ENCODE assay signal across 8 mouse cellular contexts in the genomic region with DNA sequence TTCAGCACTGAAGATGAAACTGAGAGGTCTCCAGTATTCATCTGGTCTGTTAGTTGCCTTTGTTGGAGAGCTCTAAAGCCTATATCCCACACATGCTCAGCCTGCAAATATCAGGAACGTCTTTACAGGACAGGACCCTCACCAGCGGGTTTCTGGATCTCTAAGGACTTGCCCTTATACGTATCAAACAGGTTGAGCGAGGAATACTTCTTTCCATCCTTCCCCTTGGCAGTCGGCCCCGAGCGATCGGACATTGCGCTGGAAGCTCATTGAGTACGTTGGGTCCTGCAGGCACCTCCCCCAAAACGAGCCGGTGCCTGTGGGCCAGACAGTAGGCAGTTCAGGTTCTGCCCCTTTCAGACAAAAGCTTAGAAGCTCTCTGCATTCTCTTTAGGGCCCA. TPM values are rescaled to one million over a fixed set of nuclear protein-coding genes. Genes with fewer than 3 reads are reported as not detected.
DNase-seq lines count a peak whose midpoint lies in the region; ATAC-seq and TF ChIP-seq lines count a peak whose summit lies in the region.

No protein-coding gene starts in this region.

- H3K27ac ChIP-seq in limb, embryonic 11.5 days (replicated peaks; ENCODE audit: low read depth, low read length) = no peak overlapping the region
- H3K27ac ChIP-seq in midbrain, embryonic 15.5 days = peak overlapping the region; percentile 98; the same call in 1 of the 2 replicates

- H3K9me3 ChIP-seq in G1E (replicated peaks) = no peaks in the 10 kb centered on the region
- no peaks in the 10 kb centered on the region for H3K9me3 ChIP-seq in limb, embryonic 11.5 days (ENCODE audit: control insufficient read depth, low read length)
- no peaks in the 10 kb centered on the region for H3K9me3 ChIP-seq in midbrain, embryonic 15.5 days

- peaks cover 61% of the 10 kb centered on the region for H3K4me1 ChIP-seq in G1E (ENCODE audit: insufficient read depth, low read depth, low read length)
- H3K4me1 ChIP-seq in limb, embryonic 11.5 days (ENCODE audit: control insufficient read depth, insufficient read depth, low read length) = peaks cover 11% of the 10 kb centered on the region; the same call in 1 of the 2 replicates
- peaks cover 40% of the 10 kb centered on the region for H3K4me1 ChIP-seq in midbrain, embryonic 15.5 days

- H3K9ac ChIP-seq in limb, embryonic 11.5 days (ENCODE audit: low read length) = peak overlapping the region; percentile 24; the same call in 1 of the 2 replicates
- H3K9ac ChIP-seq in midbrain, embryonic 15.5 days = peak overlapping the region; percentile 100

- H3K4me3 ChIP-seq in G1E (ENCODE audit: low read depth, low read length) = peak overlapping the region; percentile 91
- peak overlapping the region; percentile 100 for H3K4me3 ChIP-seq in limb, embryonic 11.5 days (ENCODE audit: low read depth, low read length)
- H3K4me3 ChIP-seq in midbrain, embryonic 15.5 days = peak overlapping the region; percentile 97

- H3K4me2 ChIP-seq in limb, embryonic 11.5 days (ENCODE audit: low read depth, severe bottlenecking) = peak overlapping the region; percentile 96
- H3K4me2 ChIP-seq in midbrain, embryonic 15.5 days = peak overlapping the region; percentile 89

- TF ChIP-seq CTCF in G1E (IDR thresholded peaks at IDR 0.05; ENCODE audit: low read depth, low read length) = no peak

- intact Hi-C loops in heart, postnatal 10 days (cut with DNase I) = loop anchor here (2.0 to 5.0 kb wide), 2 partner anchors 26 to 35 kb away; a partner anchor contains a TSS

- ATAC-seq in G1E (ENCODE audit: extremely low read depth, insufficient number of reproducible peaks, low FRiP score, poor library complexity, severe bottlenecking) = no peak
- no peak for ATAC-seq in limb, embryonic 11.5 days (ENCODE audit: insufficient number of reproducible peaks, low FRiP score, low TSS enrichment, low read depth)
- ATAC-seq in midbrain, embryonic 15.5 days (replicated peaks) = no peak

- no peaks in the 10 kb centered on the region for H3K27me3 ChIP-seq in G1E (ENCODE audit: insufficient read depth, low read length)
- H3K27me3 ChIP-seq in limb, embryonic 11.5 days (ENCODE audit: control insufficient read depth, insufficient read depth, low read length) = no peaks in the 10 kb centered on the region
- no peaks in the 10 kb centered on the region for H3K27me3 ChIP-seq in midbrain, embryonic 15.5 days (replicated peaks)

- DNase-seq in G1E (ENCODE audit: low spot score) = no peak
- DNase-seq in cerebellum, adult 9-11 months = peak; percentile 62
- DNase-seq in heart, postnatal 10 days = peak; percentile 47 to 56
- no peak for DNase-seq in limb, embryonic 11.5 days (ENCODE audit: low spot score)
- no peak for DNase-seq in right cerebral cortex, postnatal 36 days (ENCODE audit: low spot score in 2 of 2)
- DNase-seq in layer of hippocampus, adult 8-10 months (ENCODE audit: low spot score in 2 of 2) = no peak
- DNase-seq in urinary bladder, adult 18-20 months (ENCODE audit: low spot score in 2 of 2) = no peak

- 74% methylated on average over 12 of the region's 12 CpGs for WGBS in limb, embryonic 11.5 days
- WGBS in midbrain, embryonic 15.5 days = 36% methylated on average over 12 of the region's 12 CpGs

- H3K36me3 ChIP-seq in G1E (replicated peaks) = peaks cover 59% of the 10 kb centered on the region
- peaks cover 42% of the 10 kb centered on the region for H3K36me3 ChIP-seq in limb, embryonic 11.5 days (ENCODE audit: control insufficient read depth, insufficient read depth, low read length)
- H3K36me3 ChIP-seq in midbrain, embryonic 15.5 days (replicated peaks) = peaks cover 41% of the 10 kb centered on the region

RNA-seq across cellular contexts. Expression of a gene that starts 2.0 kb away (rescaled TPM):
- total RNA-seq in G1E (2014; fragmentation: Nextera tagmentation) (773 and 873 TPM in 2 replicates), G1E (2017) (35.3 and 36.8 TPM in 2 replicates)
- polyA plus RNA-seq in G1E (2012) = 1,534 and 1,682 TPM in 2 replicates
- total RNA-seq in heart, postnatal 10 days (2021) = 100 to 1,000 TPM; 195 to 211 TPM
- 215 and 234 TPM in 2 replicates for polyA plus RNA-seq in limb, embryonic 11.5 days (2014; fragmentation: Nextera tagmentation; extraction: Ambion mirVana)
- 188 and 203 TPM in 2 replicates for polyA plus RNA-seq in midbrain, embryonic 15.5 days (2015; fragmentation: Nextera tagmentation; extraction: Ambion mirVana)
- total RNA-seq in layer of hippocampus, adult 8-10 months (2022) = 100 to 1,000 TPM; 302 to 328 (median 308) TPM

RNA-seq across cellular contexts. Expression of a gene that starts 13.1 kb away (rescaled TPM):
- total RNA-seq in G1E (2014; fragmentation: Nextera tagmentation) (3.1 TPM in 1 of 2 replicates, not detected in the other), G1E (2017) (2.1 and 3.2 TPM in 2 replicates)
- polyA plus RNA-seq in G1E (2012) = 0.17 TPM in 1 of 2 replicates, not detected in the other
- 1 to 10 TPM; 2.9 to 4.6 TPM for total RNA-seq in heart, postnatal 10 days (2021)
- polyA plus RNA-seq in limb, embryonic 11.5 days (2014; fragmentation: Nextera tagmentation; extraction: Ambion mirVana) = 3.4 and 3.9 TPM in 2 replicates
- polyA plus RNA-seq in midbrain, embryonic 15.5 days (2015; fragmentation: Nextera tagmentation; extraction: Ambion mirVana) = 7.3 and 8.2 TPM in 2 replicates
- total RNA-seq in layer of hippocampus, adult 8-10 months (2022) = 10 to 100 TPM in 2 of 4 experiments, 1 to 10 TPM in 2; 6.3 to 45.4 (median 25.7) TPM

RNA-seq across cellular contexts. Expression of a gene that starts 25.5 kb away (rescaled TPM):
- 81.9 and 91.5 TPM in 2 replicates for total RNA-seq in G1E (2014; fragmentation: Nextera tagmentation)
- total RNA-seq in G1E (2017) = 391 and 521 TPM in 2 replicates
- 7.1 and 8.0 TPM in 2 replicates for polyA plus RNA-seq in G1E (2012)
- total RNA-seq in heart, postnatal 10 days (2021) = 1 to 10 TPM; 2.8 to 4.5 TPM
- polyA plus RNA-seq in limb, embryonic 11.5 days (2014; fragmentation: Nextera tagmentation; extraction: Ambion mirVana) = 4.0 and 4.7 TPM in 2 replicates
- 7.6 and 9.2 TPM in 2 replicates for polyA plus RNA-seq in midbrain, embryonic 15.5 days (2015; fragmentation: Nextera tagmentation; extraction: Ambion mirVana)
- total RNA-seq in layer of hippocampus, adult 8-10 months (2022) = 10 to 100 TPM in 1 of 4 experiments, 1 to 10 TPM in 3; 5.0 to 13.2 (median 7.1) TPM

RNA-seq across cellular contexts. Expression of a gene that starts 27.8 kb away (rescaled TPM):
- total RNA-seq in G1E (2014; fragmentation: Nextera tagmentation) (160 and 182 TPM in 2 replicates), G1E (2017) (60.7 and 69.5 TPM in 2 replicates)
- 686 and 799 TPM in 2 replicates for polyA plus RNA-seq in G1E (2012)
- total RNA-seq in heart, postnatal 10 days (2021) = 100 to 1,000 TPM; 285 to 291 TPM
- 103 and 104 TPM in 2 replicates for polyA plus RNA-seq in limb, embryonic 11.5 days (2014; fragmentation: Nextera tagmentation; extraction: Ambion mirVana)
- polyA plus RNA-seq in midbrain, embryonic 15.5 days (2015; fragmentation: Nextera tagmentation; extraction: Ambion mirVana) = 82.9 and 83.4 TPM in 2 replicates
- 100 to 1,000 TPM; 291 to 311 (median 298) TPM for total RNA-seq in layer of hippocampus, adult 8-10 months (2022)

RNA-seq across cellular contexts. Expression of a gene that starts 30.9 kb away (rescaled TPM):
- total RNA-seq in G1E (2014; fragmentation: Nextera tagmentation) = not detected in 2 replicates
- total RNA-seq in G1E (2017) = 0.22 and 0.23 TPM in 2 replicates
- 0.10 and 0.11 TPM in 2 replicates for polyA plus RNA-seq in G1E (2012)
- not detected for total RNA-seq in heart, postnatal 10 days (2021)
- polyA plus RNA-seq in limb, embryonic 11.5 days (2014; fragmentation: Nextera tagmentation; extraction: Ambion mirVana) = 0.44 and 1.5 TPM in 2 replicates
- 0.56 and 1.4 TPM in 2 replicates for polyA plus RNA-seq in midbrain, embryonic 15.5 days (2015; fragmentation: Nextera tagmentation; extraction: Ambion mirVana)
- not detected for total RNA-seq in layer of hippocampus, adult 8-10 months (2022)

Comparison
In these comparisons a context has a peak if more than half of its experiments do, and no peak if none do; other contexts are left out.
1. DNase-seq: peak in cerebellum, adult 9-11 months (single experiment) and heart, postnatal 10 days (2 of 2); none in G1E (single experiment), limb, embryonic 11.5 days (single experiment), right cerebral cortex, postnatal 36 days (0 of 2), layer of hippocampus, adult 8-10 months (0 of 2) and urinary bladder, adult 18-20 months (0 of 2).
2. RNA of a gene that starts 25.5 kb away (total RNA-seq): 81.9 to 521 TPM in G1E; 5.0 to 13.2 TPM in layer of hippocampus, adult 8-10 months and 2.8 to 4.5 TPM in heart, postnatal 10 days; every median in the first group is over 4 times any median in the second.
3. Peak in every context shown above with its lines, with median percentiles within 50 percentile points of each other: H3K4me3 ChIP-seq.